Mouse (Mus musculus) right cerebral cortex, postnatal 25 days (tissue): ENCODE data around the gene Uba52.

Source experiments
- DNase-seq: peaks from one replicate; pipeline ENCODE4 v3.0.0; 2022

Gene Uba52

GRCm38 (mm10) chr8:70477269-70477982 is 33.2 kb downstream of the Uba52 start:
- no peak for DNase-seq

GRCm38 (mm10) chr8:70476333-70477268 is 34.0 kb downstream of the Uba52 start, which contains the start of gene Klhl26:
Gene Klhl26, minus strand, starts transcription at chr8:70476968.
- DNase-seq, result peak; percentile 90

- DNase-seq, result no peak
These were observed 38.7 kb downstream of the Uba52 start for GRCm38 (mm10) chr8:70471856-70472255.

GRCm38 (mm10) chr8:70469938-70470337 is 40.7 kb downstream of the Uba52 start:
- DNase-seq, result no peak

- DNase-seq, result no peak
These were observed 41.2 kb downstream of the Uba52 start for GRCm38 (mm10) chr8:70469295-70469916.

GRCm38 (mm10) chr8:70468733-70469132 is 41.9 kb downstream of the Uba52 start:
- DNase-seq, result no peak

GRCm38 (mm10) chr8:70467907-70468306 is 42.7 kb downstream of the Uba52 start:
- no peak for DNase-seq

- DNase-seq, result no peak
These were observed 43.3 kb downstream of the Uba52 start for GRCm38 (mm10) chr8:70467229-70467725.

- no peak for DNase-seq
These were observed 43.8 kb downstream of the Uba52 start for GRCm38 (mm10) chr8:70466771-70467170.

GRCm38 (mm10) chr8:70466305-70466704 is 44.3 kb downstream of the Uba52 start:
- no peak for DNase-seq

- no peak for DNase-seq
These were observed 44.9 kb downstream of the Uba52 start for GRCm38 (mm10) chr8:70465701-70466100.

GRCm38 (mm10) chr8:70464162-70464561 is 46.4 kb downstream of the Uba52 start:
- DNase-seq, result no peak

GRCm38 (mm10) chr8:70463306-70463705 is 47.3 kb downstream of the Uba52 start:
- DNase-seq, result peak; percentile 77

- DNase-seq, result peak; percentile 44
These were observed 48.1 kb downstream of the Uba52 start for GRCm38 (mm10) chr8:70462516-70462813.

- DNase-seq, result no peak
These were observed 48.7 kb downstream of the Uba52 start for GRCm38 (mm10) chr8:70461765-70462515.

GRCm38 (mm10) chr8:70460606-70461005 is 50.0 kb downstream of the Uba52 start:
- DNase-seq, result no peak

- DNase-seq, result no peak
These were observed 50.4 kb downstream of the Uba52 start for GRCm38 (mm10) chr8:70460199-70460598.

- no peak for DNase-seq
These were observed 51.0 kb downstream of the Uba52 start for GRCm38 (mm10) chr8:70459636-70460035.

- no peak for DNase-seq
These were observed 52.1 kb downstream of the Uba52 start for GRCm38 (mm10) chr8:70458462-70458861.
